Mouse (Mus musculus): ENCODE data around the gene Ldhb. TPM values are rescaled to one million over a fixed set of nuclear protein-coding genes. Genes with fewer than 3 reads are reported as not detected.

The Ldhb gene
- total and polyA plus RNA-seq, 3 experiments, result 0.25 to 0.59 TPM; not detected in 1

Other genes starting within 250 kb of the Ldhb start
- gene Iapp, start 209.5 kb downstream of the Ldhb start, total RNA-seq (2012; rRNA removed), result not detected in 2 replicates
- gene Iapp, start 209.5 kb downstream of the Ldhb start, total RNA-seq (2014; rRNA removed), result not detected in 2 replicates
- gene Iapp, start 209.5 kb downstream of the Ldhb start, polyA plus RNA-seq (2012; ENCODE audit: insufficient read length, low read depth), result not detected in 2 replicates
- gene Slco1a5, start 185.0 kb downstream of the Ldhb start, total RNA-seq (2012; rRNA removed), result not detected in 2 replicates
- not detected in 2 replicates for gene Slco1a5, start 185.0 kb downstream of the Ldhb start, total RNA-seq (2014; rRNA removed)
- gene Slco1a5, start 185.0 kb downstream of the Ldhb start, polyA plus RNA-seq (2012; ENCODE audit: insufficient read length, low read depth), result not detected in 2 replicates
- gene Pyroxd1, start 162.3 kb downstream of the Ldhb start, total RNA-seq (2012; rRNA removed), result 7.9 and 8.0 TPM in 2 replicates
- 11.2 and 13.0 TPM in 2 replicates for gene Pyroxd1, start 162.3 kb downstream of the Ldhb start, total RNA-seq (2014; rRNA removed)
- 11.5 and 13.3 TPM in 2 replicates for gene Pyroxd1, start 162.3 kb downstream of the Ldhb start, polyA plus RNA-seq (2012; ENCODE audit: insufficient read length, low read depth)
- 24.9 and 37.7 TPM in 2 replicates for gene Recql, start 120.9 kb downstream of the Ldhb start, total RNA-seq (2012; rRNA removed)
- gene Recql, start 120.9 kb downstream of the Ldhb start, total RNA-seq (2014; rRNA removed), result 44.6 and 49.7 TPM in 2 replicates
- 45.4 and 63.7 TPM in 2 replicates for gene Recql, start 120.9 kb downstream of the Ldhb start, polyA plus RNA-seq (2012; ENCODE audit: insufficient read length, low read depth)
- gene Golt1b, start 120.7 kb downstream of the Ldhb start, total RNA-seq (2012; rRNA removed), result 28.3 and 36.4 TPM in 2 replicates
- gene Golt1b, start 120.7 kb downstream of the Ldhb start, total RNA-seq (2014; rRNA removed), result 71.8 and 76.6 TPM in 2 replicates
- 48.4 and 51.5 TPM in 2 replicates for gene Golt1b, start 120.7 kb downstream of the Ldhb start, polyA plus RNA-seq (2012; ENCODE audit: insufficient read length, low read depth)
- 0.17 TPM in 1 of 2 replicates, not detected in the other for gene Spx, start 94.5 kb downstream of the Ldhb start, total RNA-seq (2012; rRNA removed)
- 0.22 and 0.51 TPM in 2 replicates for gene Spx, start 94.5 kb downstream of the Ldhb start, total RNA-seq (2014; rRNA removed)
- gene Spx, start 94.5 kb downstream of the Ldhb start, polyA plus RNA-seq (2012; ENCODE audit: insufficient read length, low read depth), result 0.16 TPM in 1 of 2 replicates, not detected in the other
- gene Gys2, start 34.8 kb downstream of the Ldhb start, total RNA-seq (2012; rRNA removed), result not detected in 2 replicates
- gene Gys2, start 34.8 kb downstream of the Ldhb start, total RNA-seq (2014; rRNA removed), result not detected in 2 replicates
- not detected in 2 replicates for gene Gys2, start 34.8 kb downstream of the Ldhb start, polyA plus RNA-seq (2012; ENCODE audit: insufficient read length, low read depth)
- gene Kcnj8, start 63.7 kb upstream of the Ldhb start, total RNA-seq (2012; rRNA removed), result not detected in 2 replicates
- gene Kcnj8, start 63.7 kb upstream of the Ldhb start, total RNA-seq (2014; rRNA removed), result not detected in 2 replicates
- gene Kcnj8, start 63.7 kb upstream of the Ldhb start, polyA plus RNA-seq (2012; ENCODE audit: insufficient read length, low read depth), result not detected in 2 replicates
- gene Abcc9, start 194.4 kb upstream of the Ldhb start, total RNA-seq (2012; rRNA removed), result not detected in 2 replicates
- gene Abcc9, start 194.4 kb upstream of the Ldhb start, total RNA-seq (2014; rRNA removed), result not detected in 2 replicates
- gene Abcc9, start 194.4 kb upstream of the Ldhb start, polyA plus RNA-seq (2012; ENCODE audit: insufficient read length, low read depth), result not detected in 2 replicates
- 37.3 and 39.5 TPM in 2 replicates for gene Cmas, start 248.7 kb upstream of the Ldhb start, total RNA-seq (2012; rRNA removed)
- gene Cmas, start 248.7 kb upstream of the Ldhb start, total RNA-seq (2014; rRNA removed), result 62.4 and 66.7 TPM in 2 replicates
- gene Cmas, start 248.7 kb upstream of the Ldhb start, polyA plus RNA-seq (2012; ENCODE audit: insufficient read length, low read depth), result 63.9 and 65.7 TPM in 2 replicates